Mouse (Mus musculus) testis, postnatal 10 days (tissue): ENCODE results near the gene Phf21a.

ENCODE experiments used
- DNase-seq: peaks from one replicate; pipeline ENCODE4 v3.0.0; 2021; ENCODE audit warnings: low spot score

Gene Phf21a

DNA sequence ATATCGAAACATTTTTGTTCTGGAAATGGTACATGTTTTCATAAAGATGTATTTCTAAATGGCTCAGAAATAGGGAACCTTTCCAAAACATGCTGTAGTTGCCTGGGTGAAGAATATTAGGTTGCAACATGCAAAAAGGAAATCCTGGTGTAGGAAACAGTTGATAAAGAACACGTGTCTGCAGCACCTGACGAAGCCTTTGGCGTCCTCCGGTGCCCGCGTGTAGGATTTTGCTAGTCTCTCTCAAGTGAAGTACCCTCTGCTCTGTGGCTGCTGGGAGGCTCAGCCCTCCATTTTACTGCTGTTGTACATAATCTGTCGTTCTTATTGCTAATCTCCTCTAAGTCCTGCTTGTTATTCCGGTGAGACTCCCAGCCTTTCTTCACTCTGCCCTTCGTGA lies 207.0 kb downstream of the Phf21a start:
- DNase-seq: no peak

- no peak for DNase-seq
Measured at GRCm38 (mm10) chr2:92301849-92302607, 209.1 kb downstream of the Phf21a start.

GRCm38 (mm10) chr2:92312542-92312941 lies 219.6 kb downstream of the Phf21a start:
- DNase-seq: no peak

- no peak for DNase-seq
Measured at GRCm38 (mm10) chr2:92314031-92314430, 221.1 kb downstream of the Phf21a start.

- DNase-seq: no peak
Measured at GRCm38 (mm10) chr2:92316652-92317051, 223.7 kb downstream of the Phf21a start.

GRCm38 (mm10) chr2:92317228-92317627 lies 224.3 kb downstream of the Phf21a start:
- no peak for DNase-seq

- DNase-seq: peak; percentile 67
Measured at GRCm38 (mm10) chr2:92322669-92323068, 229.8 kb downstream of the Phf21a start.

- no peak for DNase-seq
Measured at GRCm38 (mm10) chr2:92325676-92326075, 232.8 kb downstream of the Phf21a start.

DNA sequence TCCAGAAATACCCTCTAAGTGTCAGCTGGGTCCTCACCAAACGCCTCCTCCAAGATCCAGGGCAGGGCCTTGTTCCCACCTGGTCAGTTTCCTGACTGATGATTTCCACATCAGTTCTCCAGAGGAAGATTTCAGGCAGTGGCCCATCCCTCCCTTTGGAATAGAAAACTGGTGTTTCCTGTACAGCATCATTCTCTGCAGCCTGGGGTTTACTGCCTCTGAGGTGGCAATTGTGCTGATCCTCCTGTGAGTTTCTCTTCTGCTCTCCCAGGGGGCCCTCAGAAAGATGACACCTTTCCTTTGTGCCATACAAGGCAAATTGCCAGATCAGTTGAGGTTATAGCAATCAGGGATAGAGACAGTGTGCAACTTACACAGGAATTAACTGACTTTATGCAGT lies 233.3 kb downstream of the Phf21a start:
- DNase-seq: no peak

DNA sequence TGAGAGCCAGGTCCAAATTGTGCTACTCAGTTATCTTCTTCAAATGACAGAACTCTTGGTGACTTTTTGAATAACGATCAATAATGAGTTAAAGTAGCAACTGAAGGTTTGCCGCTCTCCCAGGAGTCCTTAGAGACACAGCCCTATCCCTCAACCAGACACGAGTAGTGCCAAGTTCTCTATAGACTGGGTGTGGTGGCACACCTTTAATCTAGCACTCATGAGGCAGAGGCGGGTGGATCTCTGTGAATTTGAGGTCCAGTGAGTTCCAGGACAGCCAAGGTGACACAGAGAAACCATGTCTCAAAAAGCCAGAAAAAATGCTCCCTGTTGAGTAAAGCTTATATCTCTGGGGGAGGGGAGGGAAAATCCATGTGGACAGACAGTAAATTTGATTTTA lies 234.7 kb downstream of the Phf21a start:
- no peak for DNase-seq

GRCm38 (mm10) chr2:92328206-92328605 lies 235.3 kb downstream of the Phf21a start:
- DNase-seq: no peak

- DNase-seq: no peak
Measured at GRCm38 (mm10) chr2:92330840-92331239, 237.9 kb downstream of the Phf21a start.

GRCm38 (mm10) chr2:92331410-92331809 lies 238.5 kb downstream of the Phf21a start:
- no peak for DNase-seq

DNA sequence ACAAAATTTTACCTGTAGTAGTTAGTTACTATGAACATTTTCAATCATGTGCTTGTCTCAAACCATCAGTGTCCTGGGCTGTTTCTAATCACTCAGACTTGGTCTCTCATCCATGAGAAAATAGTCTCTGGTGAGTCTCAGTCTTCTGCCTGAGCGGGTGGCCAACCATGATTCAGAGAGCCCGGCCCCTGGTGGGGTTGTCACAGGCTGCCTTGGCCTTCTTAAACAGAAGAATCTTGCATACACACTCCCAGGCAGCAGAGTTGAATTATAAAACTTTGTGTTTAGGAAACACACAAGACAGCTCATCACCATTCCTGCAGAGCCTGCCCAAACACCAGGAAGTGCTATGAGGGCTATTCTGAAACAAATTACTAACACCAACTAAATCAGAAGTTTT lies 239.0 kb downstream of the Phf21a start:
- no peak for DNase-seq

DNA sequence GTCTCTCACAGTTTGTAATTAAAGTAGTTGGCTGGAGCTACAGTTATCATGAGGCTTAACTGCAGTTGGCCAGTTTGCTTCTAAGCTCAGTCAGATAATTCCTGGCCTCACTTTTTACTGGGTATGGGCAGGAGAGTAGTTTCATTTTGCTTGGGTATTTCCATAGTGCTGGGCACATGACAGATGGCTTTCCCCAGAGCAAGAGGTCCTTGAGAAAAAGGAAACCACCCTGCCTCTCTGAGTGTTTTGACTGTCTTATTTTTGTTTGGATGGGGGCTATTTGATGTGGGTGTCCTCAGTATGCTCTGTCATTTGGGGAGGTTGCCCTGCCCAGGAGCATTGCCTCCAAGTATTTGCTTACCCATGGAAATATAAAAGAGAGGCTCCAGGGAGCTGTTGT lies 249.5 kb downstream of the Phf21a start:
- no peak for DNase-seq

DNA sequence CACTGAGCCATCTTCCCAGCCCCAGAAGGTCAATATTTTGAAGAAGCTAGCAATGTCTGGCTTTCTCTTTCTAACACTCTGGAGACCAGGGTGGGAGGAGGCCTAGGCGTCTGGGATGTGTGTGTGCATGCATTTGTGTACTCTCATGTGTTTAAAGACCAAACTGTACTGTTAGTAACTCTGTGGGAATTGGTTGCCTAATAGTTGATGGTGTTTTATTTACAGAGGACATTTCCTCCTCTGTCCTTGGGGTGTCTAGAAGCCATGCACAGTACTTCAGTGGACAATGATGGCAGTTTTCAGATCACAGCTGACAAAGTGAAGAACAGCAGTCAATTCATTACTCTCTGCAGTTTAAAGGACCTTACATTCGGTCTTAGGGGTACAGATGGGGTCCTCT lies 254.3 kb downstream of the Phf21a start:
- no peak for DNase-seq

- no peak for DNase-seq
Measured at GRCm38 (mm10) chr2:92349589-92350425, 256.9 kb downstream of the Phf21a start.

DNA sequence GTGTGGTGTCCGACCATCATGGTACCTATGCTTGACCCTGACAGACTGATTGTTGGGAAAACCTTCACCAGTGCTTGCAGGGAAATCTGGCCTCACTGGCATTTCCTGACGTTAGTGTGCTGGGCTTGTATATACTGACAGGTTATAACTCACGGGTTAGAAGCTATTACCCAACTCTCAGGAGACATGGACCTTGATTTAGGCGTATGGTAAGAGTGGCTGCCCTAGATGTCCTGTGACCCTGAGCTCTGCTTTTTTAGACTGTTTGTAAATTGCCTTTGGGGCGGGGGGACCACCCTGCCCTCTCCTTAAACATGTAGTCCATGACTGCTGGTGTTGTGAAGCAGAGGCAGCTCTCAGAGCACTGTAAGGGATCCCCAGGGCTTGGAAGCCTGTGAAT lies 257.8 kb downstream of the Phf21a start:
- DNase-seq: no peak

GRCm38 (mm10) chr2:92353402-92353801 lies 260.5 kb downstream of the Phf21a start:
- DNase-seq: no peak

DNA sequence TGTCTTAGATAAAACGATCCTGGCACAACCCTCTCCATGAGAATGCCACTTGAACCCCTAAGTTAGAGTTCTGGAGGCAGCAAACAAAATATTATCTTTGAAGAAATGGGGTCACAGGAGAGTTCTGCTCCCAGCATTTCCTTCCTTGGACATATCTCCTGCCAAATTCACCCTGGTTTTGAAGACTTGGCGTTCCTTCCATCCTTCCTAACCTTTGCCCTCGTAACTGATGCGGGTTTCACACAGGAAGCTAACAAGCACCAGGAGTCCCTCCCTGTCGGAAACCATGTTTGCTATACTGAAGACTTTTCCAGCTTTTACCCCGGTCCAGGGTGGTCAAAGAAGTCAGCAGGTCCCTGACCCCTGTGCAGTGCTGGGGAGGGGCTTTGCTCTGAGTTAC lies 261.3 kb downstream of the Phf21a start:
- no peak for DNase-seq

- DNase-seq: no peak
Measured at GRCm38 (mm10) chr2:92359301-92359700, 266.4 kb downstream of the Phf21a start.

GRCm38 (mm10) chr2:92360186-92360823 lies 267.4 kb downstream of the Phf21a start:
- no peak for DNase-seq

DNA sequence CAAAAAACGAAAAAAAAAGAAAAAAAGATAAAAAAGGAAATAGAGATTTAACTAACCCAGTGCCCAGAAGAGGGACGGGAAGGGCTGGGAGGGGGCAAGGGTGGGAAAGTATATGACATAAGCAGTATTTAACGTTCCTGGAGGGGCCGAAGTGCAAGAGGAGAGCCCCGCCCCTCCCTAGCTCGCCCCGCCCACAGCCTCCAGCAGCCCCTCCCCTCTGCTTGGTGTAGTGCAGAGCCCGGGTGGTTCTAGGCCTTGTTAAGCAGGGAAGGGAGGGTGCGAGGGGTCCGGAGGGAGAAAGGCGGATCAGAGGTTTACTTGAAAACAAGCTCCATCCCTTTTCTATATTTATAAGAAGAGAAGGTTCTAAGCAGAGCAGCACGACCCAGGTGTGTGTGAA lies 268.0 kb downstream of the Phf21a start:
- no peak for DNase-seq
